Mouse (Mus musculus): ENCODE results near the gene Tpte. TPM values are rescaled to one million over a fixed set of nuclear protein-coding genes. Genes with fewer than 3 reads are reported as not detected.
"Not testable (repeated sequence)": the region's sequence is repeated elsewhere in the genome, so short reads cannot be mapped to it uniquely, and the experiment has no call there.

Gene Tpte
- total RNA-seq (2021): not detected
- long read RNA-seq, experiment 1: 0 reads
- long read RNA-seq, experiment 2: 0 reads

- DNase-seq (ENCODE audit: low spot score): no peak
Measured at GRCm38 (mm10) chr8:22282999-22283491, at the start of gene Tpte. Gene Tpte, plus strand, starts transcription at chr8:22283441.

- no peak for DNase-seq (ENCODE audit: low spot score)
Measured at GRCm38 (mm10) chr8:22242986-22243385, 40.3 kb upstream of the Tpte start.

- no peak for DNase-seq (ENCODE audit: low spot score)
Measured at GRCm38 (mm10) chr8:22245663-22246062, 37.6 kb upstream of the Tpte start.

- no peak for DNase-seq (ENCODE audit: low spot score)
Measured at GRCm38 (mm10) chr8:22247956-22248355, 35.3 kb upstream of the Tpte start.

GRCm38 (mm10) chr8:22249080-22249479 is 34.2 kb upstream of the Tpte start:
- DNase-seq (ENCODE audit: low spot score): no peak

GRCm38 (mm10) chr8:22258946-22259450 is 24.2 kb upstream of the Tpte start:
- no peak for DNase-seq (ENCODE audit: low spot score)

GRCm38 (mm10) chr8:22259531-22259930 is 23.7 kb upstream of the Tpte start:
- DNase-seq (ENCODE audit: low spot score): no peak

GRCm38 (mm10) chr8:22260091-22260722 is 23.0 kb upstream of the Tpte start:
- DNase-seq (ENCODE audit: low spot score): peak; percentile 4

GRCm38 (mm10) chr8:22262267-22262666 is 21.0 kb upstream of the Tpte start:
- peak; percentile 73 for DNase-seq (ENCODE audit: low spot score)

GRCm38 (mm10) chr8:22264292-22264691 is 18.9 kb upstream of the Tpte start:
- DNase-seq (ENCODE audit: low spot score): no peak

GRCm38 (mm10) chr8:22264787-22265186 is 18.5 kb upstream of the Tpte start:
- no peak for DNase-seq (ENCODE audit: low spot score)

GRCm38 (mm10) chr8:22265194-22265593 is 18.0 kb upstream of the Tpte start:
- DNase-seq (ENCODE audit: low spot score): no peak

- no peak for DNase-seq (ENCODE audit: low spot score)
Measured at GRCm38 (mm10) chr8:22266809-22267208, 16.4 kb upstream of the Tpte start.

GRCm38 (mm10) chr8:22273142-22273541 is 10.1 kb upstream of the Tpte start:
- DNase-seq (ENCODE audit: low spot score): no peak

GRCm38 (mm10) chr8:22274641-22275040 is 8.6 kb upstream of the Tpte start:
- peak; percentile 30 for DNase-seq (ENCODE audit: low spot score)

GRCm38 (mm10) chr8:22302326-22302725 is 19.1 kb downstream of the Tpte start:
- no peak for DNase-seq (ENCODE audit: low spot score)

- DNase-seq (ENCODE audit: low spot score): no peak
Measured at GRCm38 (mm10) chr8:22302896-22303306, 19.7 kb downstream of the Tpte start.

- not testable (repeated sequence) for DNase-seq (ENCODE audit: low spot score)
Measured at GRCm38 (mm10) chr8:22304045-22304444, 20.8 kb downstream of the Tpte start.

- no peak for DNase-seq (ENCODE audit: low spot score)
Measured at GRCm38 (mm10) chr8:22306999-22307398, 23.8 kb downstream of the Tpte start.

- DNase-seq (ENCODE audit: low spot score): no peak
Measured at GRCm38 (mm10) chr8:22311446-22311845, 28.2 kb downstream of the Tpte start.

GRCm38 (mm10) chr8:22335426-22335825 is 52.2 kb downstream of the Tpte start:
- no peak for DNase-seq (ENCODE audit: low spot score)

- DNase-seq (ENCODE audit: low spot score): no peak
Measured at GRCm38 (mm10) chr8:22359359-22359758, 76.1 kb downstream of the Tpte start.

- DNase-seq (ENCODE audit: low spot score): no peak
Measured at GRCm38 (mm10) chr8:22359882-22360281, 76.6 kb downstream of the Tpte start.

Measured in gastrocnemius, adult 18-20 months (tissue).